Mouse (Mus musculus) megakaryocyte, embryonic 14.5 days (primary cell): ENCODE measurements around the gene Inpp4b.

ENCODE experiments used
- FLI1 ChIP-seq: IDR thresholded peaks from 2 replicates; pipeline ENCODE4 v1.6.1; 2012; ENCODE audit warnings: low read length, inconsistent platforms, mixed read lengths
- GATA1 ChIP-seq: IDR thresholded peaks from 3 replicates; pipeline ENCODE4 v1.6.1; 2012; ENCODE audit warnings: mixed read lengths, low read length, inconsistent platforms, borderline replicate concordance

DNA sequence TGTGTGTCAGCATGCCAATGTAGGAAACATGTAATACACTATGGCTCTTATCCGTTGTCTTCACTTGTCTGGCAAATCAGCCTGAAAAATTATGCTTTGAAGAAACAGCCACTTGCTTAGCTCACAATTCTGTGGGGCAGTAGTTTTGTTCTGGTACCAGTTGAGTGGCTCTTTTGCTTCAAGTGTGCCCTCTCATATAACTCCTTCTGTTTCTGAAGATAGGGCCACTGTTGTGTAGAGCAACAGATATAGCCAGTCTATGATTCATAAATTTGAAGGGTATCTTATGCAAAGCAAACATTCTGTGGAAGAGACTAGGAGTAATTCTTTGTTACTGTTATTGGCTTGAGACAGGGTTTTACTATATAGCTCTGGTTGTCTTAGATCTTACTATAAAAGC is 265.7 kb downstream of the Inpp4b start:
- TF ChIP-seq GATA1, result no peak
- TF ChIP-seq FLI1, result no peak
